8 mouse cellular contexts compared by ENCODE assay signal in genomic region chr1:106173621-106174156, GRCm38 (mm10). TPM values are rescaled to one million over a fixed set of nuclear protein-coding genes. Genes with fewer than 3 reads are reported as not detected.
DNase-seq lines count a peak whose midpoint lies in the region; ATAC-seq and TF ChIP-seq lines count a peak whose summit lies in the region.

No protein-coding gene starts in this region.

- no peak for TF ChIP-seq POLR2A in olfactory bulb, adult 2 months (IDR thresholded peaks at IDR 0.05; ENCODE audit: insufficient read depth, low read depth, low read length)

- no peak for ATAC-seq in lung, embryonic 14.5 days (ENCODE audit: insufficient read depth)
- ATAC-seq in embryonic facial prominence, embryonic 14.5 days (ENCODE audit: low read depth): no peak
- no peak for ATAC-seq in intestine, postnatal 0 days

- no peak for TF ChIP-seq CTCF in lung, embryonic 14.5 days (IDR thresholded peaks at IDR 0.05; ENCODE audit: low read depth)
- no peak for TF ChIP-seq CTCF in intestine, postnatal 0 days (IDR thresholded peaks at IDR 0.05; ENCODE audit: low read depth)
- no peak for TF ChIP-seq CTCF in olfactory bulb, adult 2 months (IDR thresholded peaks at IDR 0.05; ENCODE audit: insufficient read depth, low read depth, low read length)

- 0 out of 2 replicates have a peak, but pooled peaks cover 6% of the 10 kb centered on the region for H3K4me1 ChIP-seq in lung, embryonic 14.5 days (ENCODE audit: insufficient read depth)
- peaks cover 13% of the 10 kb centered on the region for H3K4me1 ChIP-seq in embryonic facial prominence, embryonic 14.5 days (ENCODE audit: control insufficient read depth, insufficient read depth, low read length)
- no peaks in the 10 kb centered on the region for H3K4me1 ChIP-seq in intestine, postnatal 0 days (replicated peaks; ENCODE audit: control insufficient read depth, insufficient read depth, low read length)
- H3K4me1 ChIP-seq in olfactory bulb, adult 2 months (ENCODE audit: control insufficient read depth, insufficient read depth, low read length): peaks cover 11% of the 10 kb centered on the region

- no peaks in the 10 kb centered on the region for H3K27me3 ChIP-seq in lung, embryonic 14.5 days (ENCODE audit: insufficient read depth, low read length)
- no peaks in the 10 kb centered on the region for H3K27me3 ChIP-seq in embryonic facial prominence, embryonic 14.5 days (replicated peaks; ENCODE audit: control insufficient read depth, insufficient read depth, low read length)
- H3K27me3 ChIP-seq in intestine, postnatal 0 days (replicated peaks; ENCODE audit: control insufficient read depth, insufficient read depth, low read length): no peaks in the 10 kb centered on the region

- peak overlapping the region; percentile 85 for H3K9ac ChIP-seq in lung, embryonic 14.5 days
- peak overlapping the region; percentile 87 for H3K9ac ChIP-seq in embryonic facial prominence, embryonic 14.5 days (ENCODE audit: low read depth, low read length)
- H3K9ac ChIP-seq in intestine, postnatal 0 days (ENCODE audit: low read depth, low read length): no peak overlapping the region

- WGBS in lung, embryonic 14.5 days: 39% methylated on average over 9 of the region's 9 CpGs
- 53% methylated on average over 9 of the region's 9 CpGs for WGBS in embryonic facial prominence, embryonic 14.5 days
- 25% methylated on average over 9 of the region's 9 CpGs for WGBS in intestine, postnatal 0 days
- WGBS in olfactory bulb, adult 2 months: 78% methylated on average over 9 of the region's 9 CpGs

- no peak overlapping the region for H3K27ac ChIP-seq in lung, embryonic 14.5 days (ENCODE audit: low read depth)
- no peak overlapping the region for H3K27ac ChIP-seq in embryonic facial prominence, embryonic 14.5 days (replicated peaks; ENCODE audit: low read depth, low read length)
- H3K27ac ChIP-seq in intestine, postnatal 0 days (ENCODE audit: low read depth, low read length): no peak overlapping the region
- no peak overlapping the region for H3K27ac ChIP-seq in olfactory bulb, adult 2 months (ENCODE audit: insufficient read depth, low read depth, low read length)

- DNase-seq in lung, embryonic 14.5 days: peak; percentile 20
- no peak for DNase-seq in lung, postnatal 10 days
- DNase-seq in embryonic facial prominence, embryonic 14.5 days (ENCODE audit: low spot score): no peak
- no peak for DNase-seq in spleen, adult 12 weeks (ENCODE audit: low spot score)
- DNase-seq in ovary, postnatal 14 days (ENCODE audit: low spot score): no peak
- DNase-seq in gastrocnemius, postnatal 10 days: no peak

- no peaks in the 10 kb centered on the region for H3K9me3 ChIP-seq in lung, embryonic 14.5 days (ENCODE audit: low read depth, low read length)
- H3K9me3 ChIP-seq in embryonic facial prominence, embryonic 14.5 days (ENCODE audit: control insufficient read depth, low read length): no peaks in the 10 kb centered on the region
- no peaks in the 10 kb centered on the region for H3K9me3 ChIP-seq in intestine, postnatal 0 days (ENCODE audit: control insufficient read depth)

- H3K4me2 ChIP-seq in lung, embryonic 14.5 days: peak overlapping the region; percentile 85
- H3K4me2 ChIP-seq in embryonic facial prominence, embryonic 14.5 days (ENCODE audit: low read depth, low read length): peak overlapping the region; percentile 72
- peak overlapping the region; percentile 89 for H3K4me2 ChIP-seq in intestine, postnatal 0 days (replicated peaks; ENCODE audit: low read depth)

- peak overlapping the region; percentile 82 for H3K4me3 ChIP-seq in lung, embryonic 14.5 days (ENCODE audit: low read depth, low read length)
- H3K4me3 ChIP-seq in embryonic facial prominence, embryonic 14.5 days (ENCODE audit: low read depth, low read length): peak overlapping the region; percentile 83
- H3K4me3 ChIP-seq in intestine, postnatal 0 days (ENCODE audit: low read depth, low read length): peak overlapping the region; percentile 90
- peak overlapping the region; percentile 89 for H3K4me3 ChIP-seq in olfactory bulb, adult 2 months (ENCODE audit: insufficient read depth, low read depth, low read length)

- no peaks in the 10 kb centered on the region for H3K36me3 ChIP-seq in lung, embryonic 14.5 days (ENCODE audit: insufficient read depth)
- H3K36me3 ChIP-seq in embryonic facial prominence, embryonic 14.5 days (ENCODE audit: control insufficient read depth, insufficient read depth, low read length): no peaks in the 10 kb centered on the region
- H3K36me3 ChIP-seq in intestine, postnatal 0 days (ENCODE audit: control insufficient read depth, insufficient read depth): no peaks in the 10 kb centered on the region

RNA-seq across cellular contexts. Expression of gene Phlpp1, which starts 2.1 kb away (rescaled TPM):
- 3.9 and 4.2 TPM in 2 replicates for polyA plus RNA-seq in lung, embryonic 14.5 days (2014; fragmentation: Nextera tagmentation; extraction: Ambion mirVana)
- 5.1 and 5.2 TPM in 2 replicates for polyA plus RNA-seq in embryonic facial prominence, embryonic 14.5 days (2014; fragmentation: Nextera tagmentation; extraction: Ambion mirVana)
- polyA plus RNA-seq in intestine, postnatal 0 days (2015; fragmentation: Nextera tagmentation; extraction: Ambion mirVana): 1.6 and 2.3 TPM in 2 replicates
- not detected in 2 replicates for polyA plus RNA-seq in olfactory bulb, adult 2 months (2012; ENCODE audit: insufficient read depth, insufficient read length, low replicate concordance, missing spikeins)
- 10 to 100 TPM in 1 of 2 experiments, 1 to 10 TPM in 1; 9.1 to 11.0 TPM for total RNA-seq in gastrocnemius, postnatal 10 days (2021)
